Mouse (Mus musculus) neural tube, postnatal 0 days (tissue): ENCODE measurements around the gene Igsf21. TPM values are rescaled to one million over a fixed set of nuclear protein-coding genes. Genes with fewer than 3 reads are reported as not detected.

Source experiments
- polyA plus RNA-seq: library from polyadenylated mRNA; unstranded; fragments of >200 nt; fragmentation: Nextera tagmentation; extraction: Ambion mirVana; gene quantifications from 2 replicates; pipeline ENCODE4 v1.2.1, GENCODE M21; 2015

The Igsf21 gene
- 148 and 163 TPM in 2 replicates for polyA plus RNA-seq

GRCm38 (mm10) chr4:140246180-140247005, at the start of gene Igsf21:
Gene Igsf21 (minus strand): TSS chr4:140246784.

